In genomic region chr6:66955089-66955657, GRCm38 (mm10) we compare ENCODE assay signal across 9 mouse cellular contexts. TPM values are rescaled to one million over a fixed set of nuclear protein-coding genes. Genes with fewer than 3 reads are reported as not detected.
DNase-seq lines count a peak whose midpoint lies in the region; ATAC-seq and TF ChIP-seq lines count a peak whose summit lies in the region.
"Had no signal": no experiment of that assay in that cellular context is flagged by ENCODE, and none has a peak within 500 bp of the region (broad histone marks: within the 10 kb centered on the region; RNA-seq: fewer than 3 reads in every experiment).

No protein-coding gene starts in this region.

- H3K27ac ChIP-seq in heart, embryonic 12.5 days (ENCODE audit: poor library complexity, severe bottlenecking), result no peak overlapping the region
- H3K27ac ChIP-seq in lung, embryonic 14.5 days (ENCODE audit: low read depth), result no peak overlapping the region
- no peak overlapping the region for H3K27ac ChIP-seq in forebrain, embryonic 15.5 days (replicated peaks)
- H3K27ac ChIP-seq in forebrain, embryonic 16.5 days (ENCODE audit: low read length), result no peak overlapping the region
- H3K27ac ChIP-seq: heart, embryonic 13.5 days had no signal

- no peak overlapping the region for H3K4me2 ChIP-seq in heart, embryonic 12.5 days
- no peak overlapping the region for H3K4me2 ChIP-seq in lung, embryonic 14.5 days
- H3K4me2 ChIP-seq in forebrain, embryonic 15.5 days (replicated peaks), result no peak overlapping the region
- no peak overlapping the region for H3K4me2 ChIP-seq in forebrain, embryonic 16.5 days (ENCODE audit: low read length)
- H3K4me2 ChIP-seq: heart, embryonic 13.5 days had no signal

- H3K36me3 ChIP-seq in heart, embryonic 12.5 days, result no peaks in the 10 kb centered on the region
- no peaks in the 10 kb centered on the region for H3K36me3 ChIP-seq in lung, embryonic 14.5 days (ENCODE audit: insufficient read depth)
- no peaks in the 10 kb centered on the region for H3K36me3 ChIP-seq in forebrain, embryonic 15.5 days
- H3K36me3 ChIP-seq in forebrain, embryonic 16.5 days (ENCODE audit: control insufficient read depth, insufficient read depth), result no peaks in the 10 kb centered on the region
- H3K36me3 ChIP-seq: heart, embryonic 13.5 days had no signal

- 81% methylated on average over 11 of the region's 11 CpGs for WGBS in heart, embryonic 12.5 days
- 81% methylated on average over 11 of the region's 11 CpGs for WGBS in lung, embryonic 14.5 days
- 85% methylated on average over 11 of the region's 11 CpGs for WGBS in forebrain, embryonic 15.5 days
- 83% methylated on average over 11 of the region's 11 CpGs for whole genome bisulfite sequencing in forebrain, embryonic 16.5 days

- ATAC-seq in heart, embryonic 12.5 days (ENCODE audit: insufficient number of reproducible peaks, low FRiP score), result no peak
- ATAC-seq in lung, embryonic 14.5 days (ENCODE audit: insufficient read depth), result no peak
- no peak for ATAC-seq in forebrain, embryonic 15.5 days (replicated peaks)
- no peak for ATAC-seq in forebrain, embryonic 16.5 days

- H3K27me3 ChIP-seq in heart, embryonic 12.5 days (replicated peaks), result no peaks in the 10 kb centered on the region
- no peaks in the 10 kb centered on the region for H3K27me3 ChIP-seq in lung, embryonic 14.5 days (ENCODE audit: insufficient read depth, low read length)
- no peaks in the 10 kb centered on the region for H3K27me3 ChIP-seq in forebrain, embryonic 15.5 days
- no peaks in the 10 kb centered on the region for H3K27me3 ChIP-seq in forebrain, embryonic 16.5 days (replicated peaks; ENCODE audit: control insufficient read depth, insufficient read depth, low read length)
- H3K27me3 ChIP-seq: heart, embryonic 13.5 days had no signal

- peak; percentile 79 for DNase-seq in heart, adult 11 months
- peak; percentile 56 for DNase-seq in urinary bladder, postnatal 14 days (ENCODE audit: low spot score)
- DNase-seq in urinary bladder, adult 2 months (ENCODE audit: low spot score), result no peak
- peak; percentile 44 to 65 for DNase-seq in cerebellum, postnatal 14 days
- peak; percentile 53 for DNase-seq in lung, embryonic 14.5 days

- H3K4me1 ChIP-seq in heart, embryonic 12.5 days (replicated peaks), result peaks cover 11% of the 10 kb centered on the region
- no peaks in the 10 kb centered on the region for H3K4me1 ChIP-seq in lung, embryonic 14.5 days (ENCODE audit: insufficient read depth)
- H3K4me1 ChIP-seq in forebrain, embryonic 15.5 days, result no peaks in the 10 kb centered on the region
- H3K4me1 ChIP-seq in forebrain, embryonic 16.5 days (replicated peaks; ENCODE audit: control insufficient read depth, insufficient read depth, low read length), result no peaks in the 10 kb centered on the region

- peak; percentile 68 for TF ChIP-seq CTCF in lung, embryonic 14.5 days (IDR thresholded peaks at IDR 0.05; ENCODE audit: low read depth)

- H3K4me3 ChIP-seq in heart, embryonic 12.5 days, result no peak overlapping the region
- H3K4me3 ChIP-seq in lung, embryonic 14.5 days (ENCODE audit: low read depth, low read length), result no peak overlapping the region
- no peak overlapping the region for H3K4me3 ChIP-seq in forebrain, embryonic 15.5 days
- no peak overlapping the region for H3K4me3 ChIP-seq in forebrain, embryonic 16.5 days (replicated peaks; ENCODE audit: low read length)
- H3K4me3 ChIP-seq: heart, embryonic 13.5 days had no signal

- no peaks in the 10 kb centered on the region for H3K9me3 ChIP-seq in heart, embryonic 12.5 days (replicated peaks)
- no peaks in the 10 kb centered on the region for H3K9me3 ChIP-seq in lung, embryonic 14.5 days (ENCODE audit: low read depth, low read length)
- H3K9me3 ChIP-seq in forebrain, embryonic 15.5 days, result no peaks in the 10 kb centered on the region
- no peaks in the 10 kb centered on the region for H3K9me3 ChIP-seq in forebrain, embryonic 16.5 days (ENCODE audit: control insufficient read depth, low read length)
- H3K9me3 ChIP-seq: heart, embryonic 13.5 days had no signal

- no peak overlapping the region for H3K9ac ChIP-seq in heart, embryonic 12.5 days
- no peak overlapping the region for H3K9ac ChIP-seq in lung, embryonic 14.5 days
- H3K9ac ChIP-seq in forebrain, embryonic 15.5 days (replicated peaks), result no peak overlapping the region
- H3K9ac ChIP-seq in forebrain, embryonic 16.5 days (replicated peaks; ENCODE audit: low read depth, low read length), result no peak overlapping the region
- H3K9ac ChIP-seq: heart, embryonic 13.5 days had no signal

RNA-seq across cellular contexts. Expression of gene Gng12, which starts 59.0 kb away (rescaled TPM):
- polyA plus RNA-seq in heart, embryonic 12.5 days (2016; fragmentation: Nextera tagmentation; extraction: Ambion mirVana), result 72.0 and 73.7 TPM in 2 replicates
- 85.2 and 113 TPM in 2 replicates for polyA plus RNA-seq in urinary bladder, adult 2 months (2012; rRNA removed)
- 119 and 131 TPM in 2 replicates for polyA plus RNA-seq in lung, embryonic 14.5 days (2014; fragmentation: Nextera tagmentation; extraction: Ambion mirVana)
- 22.2 and 28.1 TPM in 2 replicates for polyA plus RNA-seq in forebrain, embryonic 15.5 days (2015; fragmentation: Nextera tagmentation; extraction: Ambion mirVana)
- polyA plus RNA-seq in forebrain, embryonic 16.5 days (2015; fragmentation: Nextera tagmentation; extraction: Ambion mirVana), result 29.1 and 32.2 TPM in 2 replicates
